Mouse (Mus musculus) myocyte (in vitro differentiated cells): ENCODE data around the gene Rrp9. TPM values are rescaled to one million over a fixed set of nuclear protein-coding genes. Genes with fewer than 3 reads are reported as not detected.

Source experiments
- H3K27me3 ChIP-seq: one replicate; pipeline ENCODE4 v1.6.1; 2011; ENCODE audit not compliant: control insufficient read depth, insufficient read depth, insufficient read length
- H3K36me3 ChIP-seq: one replicate; pipeline ENCODE4 v1.6.1; 2011; ENCODE audit not compliant: control insufficient read depth, insufficient read depth
- H3K4me2 ChIP-seq: one replicate; pipeline ENCODE4 v1.6.1; 2011; ENCODE audit warnings: low read depth, control low read depth
- H3K4me3 ChIP-seq: one replicate; pipeline ENCODE4 v1.5.1; 2011; ENCODE audit warnings: mild to moderate bottlenecking, control low read depth, moderate library complexity
- H3K79me2 ChIP-seq: one replicate; pipeline ENCODE4 v1.6.1; 2011; ENCODE audit not compliant: control insufficient read depth, insufficient read depth
- H3ac ChIP-seq: one replicate; pipeline ENCODE4 v1.6.1; 2011; ENCODE audit not compliant: control insufficient read depth, insufficient read length
- CEBPB ChIP-seq: IDR thresholded peaks from 2 replicates; pipeline ENCODE4 v1.6.1; 2011; ENCODE audit warnings: mild to moderate bottlenecking, moderate library complexity; ENCODE audit not compliant: poor library complexity, insufficient read depth, severe bottlenecking
- E2F4 ChIP-seq: IDR thresholded peaks from one replicate; pipeline ENCODE4 v1.6.1; 2011; ENCODE audit warnings: mild to moderate bottlenecking, control low read depth, moderate library complexity; ENCODE audit not compliant: insufficient read depth
- MAX ChIP-seq: IDR thresholded peaks from one replicate; pipeline ENCODE4 v1.6.1; 2011; ENCODE audit warnings: low read depth, mild to moderate bottlenecking, control low read depth
- MYOD1 ChIP-seq, 3 experiments: IDR thresholded peaks; one replicate each; pipeline ENCODE4 v1.6.1; 2011; ENCODE audit warnings: control low read depth in 2 of 3, low read depth in 2 of 3, mild to moderate bottlenecking in 2 of 3, moderate library complexity in 1 of 3; ENCODE audit not compliant: insufficient read length in 2 of 3, control insufficient read depth in 1 of 3
- MYOG ChIP-seq, 3 experiments: IDR thresholded peaks; one replicate each; pipeline ENCODE4 v1.6.1; 2011; ENCODE audit warnings: control low read depth in 2 of 3, low read depth in 2 of 3, mild to moderate bottlenecking in 2 of 3; ENCODE audit not compliant: insufficient read length in 2 of 3, control insufficient read depth in 1 of 3, insufficient read depth in 1 of 3
- POLR2A ChIP-seq: IDR thresholded peaks from one replicate; pipeline ENCODE4 v1.6.1; 2011; ENCODE audit warnings: low read depth, mild to moderate bottlenecking, control low read depth, moderate library complexity; ENCODE audit not compliant: insufficient read length
- POLR2AphosphoS2 ChIP-seq: IDR thresholded peaks from one replicate; pipeline ENCODE4 v1.6.1; 2011; ENCODE audit warnings: low read depth, control low read depth; ENCODE audit not compliant: insufficient read length
- REST ChIP-seq: IDR thresholded peaks from one replicate; pipeline ENCODE4 v1.6.1; 2011; ENCODE audit warnings: mild to moderate bottlenecking, control low read depth, moderate library complexity; ENCODE audit not compliant: insufficient read depth, insufficient read length
- SRF ChIP-seq: IDR thresholded peaks from one replicate; pipeline ENCODE4 v1.6.1; 2011; ENCODE audit warnings: low read depth; ENCODE audit not compliant: control insufficient read depth, insufficient read length
- TCF12 ChIP-seq: IDR thresholded peaks from one replicate; pipeline ENCODE4 v1.6.1; 2011; ENCODE audit warnings: mild to moderate bottlenecking, control low read depth; ENCODE audit not compliant: poor library complexity, insufficient read depth, severe bottlenecking
- TCF3 ChIP-seq: IDR thresholded peaks from one replicate; pipeline ENCODE4 v1.6.1; 2011; ENCODE audit warnings: low read depth, control low read depth; ENCODE audit not compliant: insufficient read length
- USF1 ChIP-seq: IDR thresholded peaks from one replicate; pipeline ENCODE4 v1.6.1; 2011; ENCODE audit warnings: low read depth, mild to moderate bottlenecking, control low read depth, moderate library complexity
- polyA plus RNA-seq: library from polyadenylated mRNA; unstranded; fragments of >200 nt; fragmentation: generic; extraction: Trizol; gene quantifications from one replicate; pipeline ENCODE4 v1.2.1, GENCODE M21; 2012; ENCODE audit warnings: missing spikeins

Rrp9 gene
- polyA plus RNA-seq, 1 experiment = 69.4 TPM

GRCm38 (mm10) chr9:106461026-106461415, 14.7 kb upstream of the Rrp9 start:
- Histone ChIP-seq H3K4me3 (no peak overlapping the region), H3ac (no peak overlapping the region), H3K36me3 (peaks cover 13% of the 10 kb centered on the region), H3K4me2 (no peak overlapping the region), H3K27me3 (no peaks in the 10 kb centered on the region), H3K79me2 (peaks cover 42% of the 10 kb centered on the region)
- TF ChIP-seq USF1 = no peak
- TF ChIP-seq MAX = no peak
- TF ChIP-seq E2F4 = no peak
- TF ChIP-seq REST = no peak
- TF ChIP-seq CEBPB = no peak
- no peak for TF ChIP-seq MYOG (IDR thresholded peaks at IDR 0.05; ENCODE audit: control insufficient read depth in 1 of 3, insufficient read depth in 1 of 3, insufficient read length in 2 of 3, low read depth in 2 of 3)
- TF ChIP-seq POLR2A = no peak
- no peak for TF ChIP-seq POLR2AphosphoS2
- no peak for TF ChIP-seq TCF3
- no peak for TF ChIP-seq MYOD1 (IDR thresholded peaks at IDR 0.05; ENCODE audit: control insufficient read depth in 1 of 3, insufficient read length in 2 of 3, low read depth in 2 of 3)
- no peak for TF ChIP-seq SRF
- no peak for TF ChIP-seq TCF12

- peaks cover 13% of the 10 kb centered on the region for H3K36me3 ChIP-seq
Observed at GRCm38 (mm10) chr9:106461641-106462429, 13.9 kb upstream of the Rrp9 start.

GRCm38 (mm10) chr9:106462430-106462800, 13.3 kb upstream of the Rrp9 start:
- peaks cover 28% of the 10 kb centered on the region for H3K79me2 ChIP-seq
- no peak overlapping the region for H3K4me2 ChIP-seq
- H3K4me3 ChIP-seq = no peak overlapping the region
- H3K36me3 ChIP-seq = peaks cover 13% of the 10 kb centered on the region
- no peaks in the 10 kb centered on the region for H3K27me3 ChIP-seq
- no peak overlapping the region for H3ac ChIP-seq
- TF ChIP-seq E2F4 (no peak), POLR2A (peak; percentile 32)

More at GRCm38 (mm10) chr9:106461641-106462429, 13.9 kb upstream of the Rrp9 start:
- no peaks in the 10 kb centered on the region for H3K27me3 ChIP-seq
- H3ac ChIP-seq = no peak overlapping the region
- H3K4me2 ChIP-seq = no peak overlapping the region
- H3K79me2 ChIP-seq = peaks cover 34% of the 10 kb centered on the region
- H3K4me3 ChIP-seq = no peak overlapping the region
- TF ChIP-seq MYOD1 (IDR thresholded peaks at IDR 0.05; ENCODE audit: control insufficient read depth in 1 of 3, insufficient read length in 2 of 3, low read depth in 2 of 3) (no peak), SRF (no peak), E2F4 (no peak), REST (no peak), TCF3 (no peak), TCF12 (no peak), MYOG (IDR thresholded peaks at IDR 0.05; ENCODE audit: control insufficient read depth in 1 of 3, insufficient read depth in 1 of 3, insufficient read length in 2 of 3, low read depth in 2 of 3) (no peak), MAX (no peak), CEBPB (no peak), POLR2AphosphoS2 (no peak), USF1 (no peak), POLR2A (no peak)

- Histone ChIP-seq H3K4me3 (no peak overlapping the region), H3K27me3 (no peaks in the 10 kb centered on the region), H3ac (no peak overlapping the region), H3K79me2 (peaks cover 19% of the 10 kb centered on the region), H3K36me3 (peaks cover 13% of the 10 kb centered on the region), H3K4me2 (no peak overlapping the region)
- TF ChIP-seq POLR2AphosphoS2 (no peak), CEBPB (no peak), SRF (no peak), MYOG (IDR thresholded peaks at IDR 0.05; ENCODE audit: control insufficient read depth in 1 of 3, insufficient read depth in 1 of 3, insufficient read length in 2 of 3, low read depth in 2 of 3) (no peak), TCF3 (no peak), USF1 (no peak), REST (no peak), POLR2A (no peak), TCF12 (no peak), E2F4 (no peak), MAX (no peak), MYOD1 (IDR thresholded peaks at IDR 0.05; ENCODE audit: control insufficient read depth in 1 of 3, insufficient read length in 2 of 3, low read depth in 2 of 3) (no peak)
Observed at GRCm38 (mm10) chr9:106463122-106464063, 12.4 kb upstream of the Rrp9 start.
